Mouse (Mus musculus): ENCODE data around the gene Fat3.
A peak's percentile ranks its signal among the peaks of the same experiment; 100 is the strongest.

Fat3 gene

DNA sequence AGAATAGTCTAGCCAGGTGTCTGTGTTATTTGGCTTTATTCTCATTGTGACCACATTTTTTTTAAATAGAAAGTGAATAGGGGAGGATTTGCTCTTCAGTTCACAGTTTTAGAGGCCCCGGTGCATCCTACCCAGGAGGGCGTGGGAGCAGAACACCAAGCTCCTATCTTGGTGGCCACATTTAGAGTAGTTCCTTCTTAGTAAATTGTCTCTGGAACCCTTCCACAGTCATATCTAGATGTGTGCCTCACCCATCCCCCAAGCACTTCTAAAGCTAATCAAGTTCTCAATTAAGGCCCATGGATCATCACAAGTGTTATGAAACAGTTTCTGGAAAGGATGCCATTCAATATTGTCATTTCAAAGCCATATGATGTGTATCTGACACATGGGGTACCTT lies 559.3 kb downstream of the Fat3 start:
- DNase-seq (ENCODE audit: low read depth) = peak; percentile 8

DNA sequence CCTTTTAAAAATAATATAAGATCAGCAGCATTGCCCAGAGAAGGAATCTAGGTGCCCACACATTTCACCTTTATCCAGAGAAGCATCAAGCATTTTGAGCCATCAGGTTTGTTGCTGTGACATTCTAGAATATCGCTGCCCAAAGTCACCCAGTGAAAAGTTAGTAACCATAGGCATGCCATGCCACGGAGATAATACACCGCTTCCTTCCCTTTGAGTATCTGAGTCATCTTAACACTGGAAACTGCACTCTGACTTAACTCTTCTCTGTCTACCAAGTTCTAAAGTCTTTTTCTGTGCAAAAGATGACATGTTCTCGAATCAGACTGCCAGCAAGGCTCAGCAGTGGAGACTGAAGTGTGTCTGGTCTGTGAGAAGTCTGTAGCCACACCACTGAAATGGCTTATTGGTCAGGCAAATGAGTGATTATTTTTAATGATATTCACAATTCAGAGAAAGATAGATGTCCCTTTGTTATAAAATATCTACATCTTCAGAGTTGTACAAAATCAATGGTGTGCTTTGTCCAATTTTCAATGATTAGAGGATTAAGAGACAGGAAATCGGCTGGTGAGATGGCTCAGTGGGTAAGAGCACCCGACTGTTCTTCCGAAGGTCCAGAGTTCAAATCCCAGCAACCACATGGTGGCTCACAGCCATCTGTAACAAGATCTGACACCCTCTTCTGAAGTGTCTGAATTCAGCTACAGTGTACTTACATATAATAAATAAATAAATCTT lies 560.0 kb downstream of the Fat3 start:
- no peak for DNase-seq (ENCODE audit: low read depth)

DNA sequence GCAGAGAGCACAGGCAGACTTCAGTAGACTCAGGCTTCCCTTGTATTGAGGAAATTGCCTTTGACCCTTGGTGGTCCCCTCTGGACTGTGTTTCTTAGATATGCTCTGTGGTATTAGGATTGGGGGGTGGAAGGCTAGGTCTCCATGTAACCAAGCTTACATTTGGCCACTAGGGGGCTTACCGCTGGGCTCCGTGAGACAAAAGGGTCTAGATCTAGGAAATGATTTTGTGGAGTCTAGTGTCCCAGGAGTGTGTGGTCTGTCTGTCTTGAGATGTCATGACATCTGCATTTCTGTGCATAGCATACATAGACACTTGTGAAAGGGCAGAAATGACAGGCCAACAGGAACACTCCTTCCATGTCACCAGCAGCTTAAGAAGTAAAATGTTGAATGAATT lies 561.5 kb downstream of the Fat3 start:
- DNase-seq (ENCODE audit: low read depth) = peak; percentile 23

DNA sequence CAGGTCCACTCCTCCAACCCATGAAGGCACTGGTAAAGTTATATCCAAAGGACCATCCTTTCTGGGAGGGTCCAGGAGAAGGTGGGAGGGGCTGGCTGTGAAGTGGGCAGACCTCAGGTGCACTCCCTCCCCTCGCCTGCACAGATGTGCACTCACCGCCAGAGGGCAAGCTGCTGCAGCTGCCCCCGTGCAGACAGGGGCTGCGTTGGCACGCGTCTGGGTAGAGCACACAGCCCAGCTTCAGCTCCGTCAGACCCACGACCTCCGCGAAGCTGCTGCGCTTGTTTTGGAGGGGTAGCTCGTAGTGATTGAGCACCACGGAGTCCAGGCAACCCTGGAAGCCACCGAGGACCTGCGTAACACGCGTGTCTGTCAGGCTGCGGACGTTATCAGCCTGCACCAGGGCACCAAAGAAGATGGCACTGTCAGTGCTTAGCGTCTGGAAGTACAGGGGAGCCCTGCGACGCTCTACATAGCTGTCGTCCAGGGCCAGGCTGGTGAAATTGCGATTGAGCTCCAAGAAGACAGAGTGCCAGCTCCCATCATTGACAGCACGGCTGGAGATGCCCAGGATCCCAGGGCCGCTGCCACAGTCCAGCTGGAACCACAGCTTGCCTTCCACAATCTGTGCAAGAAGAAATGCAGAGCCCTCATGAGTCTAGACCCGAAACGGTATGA lies 563.1 kb downstream of the Fat3 start:
- no peak for DNase-seq (ENCODE audit: low read depth)

DNA sequence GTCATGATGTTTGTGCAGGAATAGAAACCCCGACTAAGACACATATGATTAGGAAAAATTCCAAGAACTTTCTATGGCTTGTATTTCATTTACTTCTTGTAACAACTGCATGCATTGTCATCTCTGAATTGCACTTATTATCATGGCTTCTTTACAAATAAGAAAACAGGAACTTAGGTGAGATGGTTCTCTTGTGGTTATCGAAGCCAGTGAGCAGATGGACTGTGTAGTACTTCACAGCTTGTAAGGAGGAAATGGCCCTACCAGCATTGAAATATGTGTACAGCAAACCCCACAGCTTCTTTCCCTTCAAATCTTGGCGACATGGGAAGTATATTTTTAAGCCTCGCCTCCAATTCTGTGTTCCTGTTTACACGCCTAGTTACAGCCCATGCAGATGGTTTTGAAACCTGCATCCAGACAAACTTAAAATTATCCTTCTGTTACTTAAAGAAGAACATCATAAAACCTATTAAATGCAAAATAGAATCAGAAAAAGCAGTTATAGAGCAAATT lies 570.1 kb downstream of the Fat3 start:
- DNase-seq (ENCODE audit: low read depth) = no peak

DNA sequence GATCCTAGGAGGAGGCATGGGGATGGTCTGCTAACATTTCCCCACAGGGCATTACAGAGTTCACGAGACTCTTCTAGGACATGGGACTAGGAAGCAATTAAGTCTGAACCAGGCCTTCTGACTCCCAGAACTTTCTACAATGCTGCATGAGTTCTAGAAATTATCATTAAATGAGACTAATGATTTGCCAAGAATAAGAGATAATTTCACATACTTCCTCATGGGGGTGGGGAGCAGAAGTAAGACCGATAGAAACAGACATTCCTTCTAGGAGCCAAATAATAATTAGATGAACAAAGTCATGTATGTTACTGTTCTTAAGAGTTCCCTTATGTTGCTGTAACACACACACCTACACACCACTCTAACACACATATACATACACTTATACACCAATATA lies 572.8 kb downstream of the Fat3 start:
- no peak for DNase-seq (ENCODE audit: low read depth)

DNA sequence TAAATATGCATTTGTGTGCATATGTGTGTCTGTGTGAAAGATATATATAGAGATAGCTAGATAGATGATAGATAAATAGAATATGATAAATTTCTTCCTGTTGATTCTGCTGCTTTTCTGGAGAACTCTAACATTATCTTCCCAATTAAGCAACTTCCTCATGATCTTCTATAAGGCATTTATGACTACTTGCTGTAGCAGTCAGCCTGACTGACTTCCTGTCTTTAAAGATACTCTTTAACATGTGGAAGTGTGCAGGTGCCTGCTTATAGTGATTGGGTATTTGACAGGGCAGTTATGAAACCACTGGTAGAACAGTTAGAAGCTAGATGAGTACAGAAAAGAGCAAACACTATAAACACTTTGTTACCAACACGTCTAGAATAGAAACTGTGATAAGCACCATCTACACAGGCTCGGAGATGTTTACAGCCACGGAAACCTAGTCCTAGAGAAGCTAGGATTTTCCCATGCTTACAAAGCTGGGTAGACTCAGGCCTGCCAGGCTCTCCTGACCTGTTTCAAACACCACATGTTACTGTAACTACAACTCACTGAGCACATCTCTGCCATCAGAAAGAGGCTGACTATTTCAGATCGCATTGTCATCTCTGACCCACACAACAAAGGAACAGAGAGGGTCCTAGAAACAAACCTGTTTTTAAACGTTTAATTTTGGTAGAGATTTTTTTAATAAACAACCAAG lies 573.6 kb downstream of the Fat3 start:
- no peak for DNase-seq (ENCODE audit: low read depth)

DNA sequence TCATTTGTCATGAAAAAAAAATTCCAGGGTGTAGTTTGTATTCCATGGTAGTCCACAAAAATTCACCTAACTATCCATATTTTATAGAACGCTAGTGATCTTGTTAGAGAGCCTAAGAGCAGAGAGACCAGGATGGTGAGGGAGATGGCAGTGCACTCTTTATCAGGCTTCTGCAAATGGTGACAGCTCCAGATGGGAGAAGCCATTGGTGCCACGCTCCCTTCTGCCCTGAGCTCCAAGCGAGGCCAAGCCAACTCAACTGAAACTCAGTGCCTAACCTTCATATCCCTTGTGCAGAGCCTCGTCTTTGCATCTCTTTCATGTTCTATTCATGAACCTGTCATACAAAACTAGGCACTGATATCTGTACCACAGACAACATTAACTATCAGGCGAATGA lies 575.8 kb downstream of the Fat3 start:
- no peak for DNase-seq (ENCODE audit: low read depth)

DNA sequence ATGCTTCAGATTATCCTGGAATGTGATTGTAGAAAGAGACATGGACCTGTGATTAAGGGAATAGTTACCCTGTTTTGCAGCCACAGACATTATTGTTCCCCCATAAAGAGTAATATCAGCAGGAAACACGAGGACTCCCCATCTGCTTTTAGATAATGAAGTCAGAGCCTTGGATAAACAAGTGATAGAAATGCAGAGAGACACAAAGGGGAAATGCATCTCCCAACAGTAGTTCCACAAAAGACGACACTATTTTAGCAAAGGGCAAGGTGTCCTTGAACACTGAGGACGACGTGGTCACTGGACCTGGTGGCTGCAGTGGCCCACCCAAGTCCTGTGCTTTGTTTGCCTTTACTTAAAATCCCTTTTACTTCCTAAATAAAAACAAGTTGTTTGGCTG lies 580.8 kb downstream of the Fat3 start:
- no peak for DNase-seq (ENCODE audit: low read depth)

DNA sequence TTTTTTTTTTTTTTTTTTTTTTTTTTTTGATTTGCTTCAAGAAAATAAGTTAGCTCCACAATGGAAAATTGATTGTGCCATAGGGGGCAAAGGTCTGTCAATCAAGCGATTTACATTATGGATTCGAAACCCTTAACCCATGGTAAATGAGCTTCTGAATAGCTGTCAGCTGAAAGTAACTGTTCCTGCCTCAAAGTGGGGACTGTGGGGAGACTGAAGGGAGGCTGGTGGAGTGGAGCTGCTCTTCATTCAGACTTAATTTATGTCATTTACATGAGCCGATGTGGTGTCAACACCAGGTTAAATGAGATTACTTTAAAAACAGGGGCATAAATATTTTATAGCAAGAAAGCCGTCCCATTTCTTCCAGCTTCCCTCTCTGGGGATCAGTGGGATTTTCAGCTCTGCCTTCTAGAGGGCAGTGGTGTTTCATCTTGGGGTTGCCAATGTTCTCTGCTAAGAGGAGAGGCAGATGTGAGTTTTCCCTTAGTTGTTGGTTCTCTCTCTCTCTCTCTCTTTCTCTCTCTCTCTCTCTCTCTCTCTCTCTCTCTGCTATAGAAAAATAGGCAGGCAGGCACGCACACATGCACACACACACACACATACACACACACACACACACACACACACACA lies 581.6 kb downstream of the Fat3 start:
- DNase-seq (ENCODE audit: low read depth) = no peak

DNA sequence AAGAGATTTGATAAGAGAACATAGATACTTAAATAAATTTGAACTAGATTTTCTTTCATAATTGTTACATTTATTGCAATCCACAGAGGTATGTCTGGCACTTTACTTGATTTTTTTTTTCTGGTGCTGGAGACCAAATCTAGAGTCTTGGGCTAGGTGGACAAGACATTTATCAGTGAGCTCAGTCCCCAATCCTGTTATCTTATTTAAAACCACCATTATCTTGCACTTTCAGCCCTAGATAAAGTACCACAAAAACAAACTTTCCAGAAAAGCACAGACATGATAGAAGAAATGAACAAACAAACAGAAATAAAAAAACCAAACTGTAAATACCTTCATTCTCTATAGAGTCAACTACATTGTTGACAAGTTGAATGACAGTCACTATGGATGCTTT lies 584.5 kb downstream of the Fat3 start:
- DNase-seq (ENCODE audit: low read depth) = no peak

DNA sequence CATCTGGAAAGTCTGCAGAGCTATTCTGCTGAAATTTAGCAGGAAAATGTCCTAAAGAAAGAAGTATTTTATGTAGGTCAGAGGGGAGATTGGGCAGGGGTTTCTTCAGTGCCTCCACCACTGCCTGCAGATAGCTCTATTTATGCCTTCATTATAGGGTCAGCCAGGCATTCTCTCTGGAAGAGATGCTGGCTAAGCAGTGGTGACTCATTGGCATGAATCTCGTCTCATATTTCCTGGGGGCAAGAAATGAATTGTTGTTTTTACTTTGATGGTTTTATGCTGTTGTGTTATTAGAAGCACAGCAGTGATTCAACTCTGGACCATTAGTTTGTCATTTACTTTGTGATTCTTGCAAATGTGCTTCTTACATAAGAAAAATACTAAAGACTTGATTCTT lies 588.4 kb downstream of the Fat3 start:
- no peak for DNase-seq (ENCODE audit: low read depth)

DNA sequence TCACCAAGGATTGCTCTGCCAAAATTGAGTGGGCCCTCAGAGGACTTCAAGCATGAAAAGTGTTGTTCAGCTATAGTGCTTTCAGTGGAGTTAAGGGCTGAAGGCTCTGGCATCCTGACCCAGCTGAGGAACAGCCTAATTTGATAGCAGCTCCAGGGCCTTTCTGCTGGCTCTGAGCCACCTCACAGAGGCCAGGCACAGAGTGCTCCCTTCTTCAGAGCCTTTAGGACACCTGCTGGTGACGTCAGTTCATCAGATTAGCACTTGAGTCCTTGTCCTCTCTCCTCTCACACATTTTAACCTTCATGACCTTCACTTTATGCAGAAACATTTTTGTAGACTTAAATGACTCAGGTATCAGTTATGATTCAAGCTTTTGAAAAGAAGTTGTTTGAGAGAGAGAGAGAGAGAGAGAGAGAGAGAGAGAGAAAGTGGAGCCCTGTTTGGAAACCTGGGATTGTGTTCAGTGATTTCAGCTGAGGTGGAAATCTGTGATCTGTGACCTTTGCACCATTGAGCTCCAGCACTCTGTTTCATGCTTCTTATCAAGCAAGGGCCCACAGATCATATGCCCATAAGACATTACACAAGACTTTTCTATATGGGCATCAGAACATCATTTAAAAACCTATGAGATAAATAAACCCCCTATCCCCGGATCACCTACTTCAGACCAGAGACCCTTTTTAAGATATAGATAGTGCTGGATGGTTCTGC lies 591.5 kb downstream of the Fat3 start:
- no peak for DNase-seq (ENCODE audit: low read depth)

DNA sequence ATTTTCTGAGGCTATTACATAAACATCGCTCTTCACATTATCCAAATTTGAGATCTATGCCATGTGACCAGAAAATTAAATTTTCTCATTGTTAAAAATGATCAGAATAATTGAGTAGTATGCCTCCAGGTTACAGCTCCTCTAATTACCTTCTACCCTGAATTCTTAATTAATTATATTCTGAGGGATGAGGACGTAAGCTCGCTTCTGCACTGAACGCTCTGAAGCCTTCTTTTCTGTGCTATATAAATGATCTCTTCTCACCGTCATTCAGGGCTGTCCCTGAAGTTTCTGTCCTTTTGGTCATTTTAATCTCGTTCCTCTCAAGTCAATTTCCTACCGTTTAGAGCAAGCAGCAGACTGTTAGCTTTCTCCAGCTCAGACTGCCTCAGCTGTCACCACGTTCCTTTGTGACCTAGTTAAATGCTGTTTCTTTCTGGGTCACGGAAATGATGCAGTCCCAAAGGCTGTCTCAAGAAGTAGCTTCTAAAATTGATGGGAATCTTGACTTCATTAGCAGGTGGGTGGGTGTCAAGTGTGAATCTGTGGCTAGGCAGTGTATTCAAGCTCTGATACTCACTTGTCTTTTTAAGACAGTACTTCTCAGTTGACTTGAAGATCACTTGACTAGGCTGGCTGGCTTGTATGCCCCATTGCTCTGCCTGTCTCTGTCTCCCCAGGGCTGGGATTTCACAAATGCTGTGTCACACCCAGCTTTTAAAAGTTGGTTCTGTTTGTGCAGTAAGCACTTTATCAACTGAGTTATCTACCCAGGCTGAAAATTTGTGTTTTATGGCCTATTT lies 596.9 kb downstream of the Fat3 start:
- no peak for DNase-seq (ENCODE audit: low read depth)

DNA sequence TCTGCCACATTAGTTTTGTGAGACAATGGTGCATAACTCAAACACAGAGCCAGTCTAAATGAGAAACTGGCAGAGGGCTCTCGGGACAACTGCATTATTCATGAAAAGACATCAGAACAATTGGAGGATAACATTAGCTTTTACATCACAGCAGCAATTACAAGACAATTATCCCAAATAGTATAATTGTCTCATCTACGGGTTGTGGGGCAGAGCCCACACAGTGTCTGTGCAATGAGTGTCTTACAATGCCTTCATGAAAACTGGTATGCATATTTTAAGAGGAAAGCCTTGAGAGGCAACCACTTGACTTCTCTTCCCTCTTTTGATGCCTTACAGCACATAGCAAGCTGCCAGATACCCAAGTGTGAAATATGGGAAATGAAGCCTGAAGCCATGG lies 603.0 kb downstream of the Fat3 start:
- no peak for DNase-seq (ENCODE audit: low read depth)

DNA sequence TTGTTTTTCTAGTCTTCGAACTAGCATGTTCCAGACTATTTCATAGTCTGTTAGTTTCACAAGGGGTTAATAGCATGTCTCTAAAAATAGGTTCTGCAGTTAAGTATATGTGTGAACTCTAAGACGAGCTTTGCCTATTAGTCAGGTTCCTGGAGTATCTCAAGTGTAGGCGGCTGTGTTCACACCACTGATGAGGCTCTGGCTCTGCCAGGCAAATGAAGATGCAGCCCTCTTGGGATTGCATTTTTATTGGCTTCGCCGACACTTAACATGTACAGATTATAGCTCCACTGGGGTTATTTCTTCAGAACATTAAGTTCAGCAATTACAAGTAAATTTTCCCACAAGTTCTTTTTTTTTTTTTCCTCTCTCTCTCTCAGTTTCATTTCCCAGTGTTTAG lies 614.3 kb downstream of the Fat3 start:
- no peak for DNase-seq (ENCODE audit: low read depth)

DNA sequence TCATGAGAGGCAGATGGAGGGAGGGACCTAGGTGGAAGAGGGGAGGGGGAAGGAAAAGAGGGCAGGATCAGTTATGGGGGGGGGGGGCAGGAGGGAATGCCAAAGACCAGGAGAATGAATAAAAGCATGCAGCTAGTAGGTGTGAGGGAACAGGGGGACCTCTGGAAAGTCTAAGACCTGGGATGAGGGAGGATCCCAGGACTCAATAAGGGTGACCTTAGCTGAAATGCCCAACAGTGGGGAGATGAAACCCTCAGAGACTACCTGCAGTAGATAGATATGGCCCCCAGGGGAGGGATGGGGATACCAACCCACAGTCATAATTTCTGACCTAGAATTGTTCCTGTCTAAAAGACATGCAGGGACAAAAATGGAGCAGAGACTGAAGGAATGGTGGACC lies 620.3 kb downstream of the Fat3 start:
- DNase-seq (ENCODE audit: low read depth) = no peak

DNA sequence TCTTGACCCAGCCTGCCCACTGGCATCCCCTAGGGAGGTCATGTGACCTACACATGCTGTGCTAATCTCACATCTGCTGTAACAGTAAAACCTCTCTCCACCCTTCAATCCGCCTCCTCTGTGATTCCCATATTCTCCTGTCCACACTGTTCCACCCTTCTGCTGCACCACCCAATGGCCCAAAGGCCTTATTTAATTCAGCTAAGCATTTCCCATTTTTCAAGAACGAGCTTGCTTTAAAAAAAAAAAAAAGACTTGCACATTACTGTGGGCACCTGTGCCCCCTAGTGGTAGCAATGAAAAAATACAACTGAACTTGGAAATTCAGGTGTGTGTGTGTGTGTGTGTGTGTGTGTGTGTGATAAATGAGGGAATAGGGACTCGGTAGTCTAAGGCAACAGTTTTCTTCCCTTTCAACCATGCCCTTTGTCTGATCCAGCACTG lies 620.9 kb downstream of the Fat3 start:
- DNase-seq (ENCODE audit: low read depth) = peak; percentile 13

DNA sequence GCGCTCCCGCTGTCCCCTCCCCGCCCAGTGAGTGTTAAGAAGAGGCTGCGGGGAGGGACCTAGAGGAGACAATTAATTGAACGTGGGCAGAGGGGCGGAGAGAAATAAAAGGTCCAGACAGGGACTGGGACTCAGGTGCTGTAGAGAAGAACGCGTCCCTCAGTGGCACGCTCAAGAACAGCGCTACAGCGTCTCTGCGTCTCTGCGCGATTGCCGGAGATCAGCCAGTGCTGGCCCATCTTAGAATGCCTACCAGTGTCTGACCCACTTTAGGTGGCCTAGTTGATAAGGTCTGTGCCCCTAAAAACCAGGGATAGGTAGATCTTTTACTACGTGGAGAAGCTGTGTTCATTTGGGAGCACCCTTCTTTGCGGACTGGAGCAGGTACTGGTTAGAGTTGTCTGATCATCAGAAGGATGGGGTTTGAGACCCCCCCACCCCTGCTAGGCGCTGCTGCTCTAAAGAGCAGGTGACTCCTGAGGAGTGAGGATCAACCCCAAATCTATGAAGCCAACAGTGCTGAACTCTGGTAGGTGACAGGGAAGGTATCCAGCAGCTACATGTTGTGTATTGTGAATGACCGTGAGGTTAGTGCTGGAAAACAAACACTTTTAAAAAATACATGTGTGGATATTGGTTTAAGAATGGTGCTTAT lies 626.5 kb downstream of the Fat3 start, which contains the start of gene Mtnr1b:
Mtnr1b (minus strand) TSS at position 51 of the 655 bp plus-strand sequence.
- no peak for DNase-seq (ENCODE audit: low read depth)

DNA sequence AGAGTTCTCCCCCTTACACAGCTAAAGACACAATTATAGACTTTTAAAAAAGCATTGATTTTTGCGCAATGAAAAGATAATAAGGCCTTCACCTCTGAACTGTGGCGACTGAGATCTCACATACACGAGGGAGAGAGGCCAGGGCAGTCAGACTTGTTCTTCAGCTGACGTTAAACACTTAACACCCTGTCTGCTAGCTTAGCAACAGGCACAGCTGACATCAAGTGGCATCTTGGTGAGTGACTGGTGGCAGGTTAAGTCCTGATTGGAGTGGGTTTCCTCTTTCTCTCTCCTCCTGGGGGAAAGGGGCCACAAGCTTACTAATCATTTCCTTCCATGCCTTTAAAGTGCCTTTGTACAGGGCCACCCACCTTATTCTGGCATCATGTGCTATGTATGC lies 631.1 kb downstream of the Fat3 start:
- DNase-seq (ENCODE audit: low read depth) = no peak

Data from c-Kit-positive CD71-negative TER-119-negative erythroid progenitor cells, embryonic 14.5 days (primary cell).